10 mouse cellular contexts compared by ENCODE assay signal in the genomic region with DNA sequence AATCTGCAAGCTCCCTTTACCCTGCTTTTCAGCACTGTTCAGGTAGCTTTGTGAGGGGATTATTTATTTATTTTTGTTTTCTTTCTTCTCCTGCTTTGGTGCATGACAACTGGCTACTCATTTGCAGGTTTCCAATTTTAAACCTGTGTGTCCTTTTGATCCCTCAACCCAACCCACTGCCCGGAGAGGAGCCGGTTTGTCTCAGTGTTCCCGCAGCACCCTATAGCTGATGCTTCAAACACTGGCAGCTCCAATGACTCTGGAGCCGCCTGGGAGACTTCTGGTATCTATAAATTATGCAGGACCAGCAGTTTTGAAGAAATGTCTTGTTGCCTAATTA. TPM values are rescaled to one million over a fixed set of nuclear protein-coding genes. Genes with fewer than 3 reads are reported as not detected.
DNase-seq lines count a peak whose midpoint lies in the region; ATAC-seq and TF ChIP-seq lines count a peak whose summit lies in the region.
"Had no signal": no experiment of that assay in that cellular context is flagged by ENCODE, and none has a peak within 500 bp of the region (broad histone marks: within the 10 kb centered on the region; RNA-seq: fewer than 3 reads in every experiment).

No protein-coding gene starts in this region.

- WGBS in forebrain, embryonic 10.5 days: 91% methylated on average over 4 of the region's 4 CpGs
- 89% methylated on average over 4 of the region's 4 CpGs for WGBS in forebrain, embryonic 14.5 days
- WGBS in embryonic facial prominence, embryonic 13.5 days: 90% methylated on average over 4 of the region's 4 CpGs
- 64% methylated on average over 4 of the region's 4 CpGs for WGBS in liver, postnatal 0 days (ENCODE audit: insufficient replicate concordance)

- H3K4me3 ChIP-seq in forebrain, embryonic 10.5 days: no peak overlapping the region
- no peak overlapping the region for H3K4me3 ChIP-seq in forebrain, embryonic 14.5 days (ENCODE audit: low read depth, low read length)
- no peak overlapping the region for H3K4me3 ChIP-seq in embryonic facial prominence, embryonic 13.5 days
- no peak overlapping the region for H3K4me3 ChIP-seq in liver, postnatal 0 days (ENCODE audit: low read depth, low read length)
- H3K4me3 ChIP-seq: myocyte had no signal

- peaks cover 50% of the 10 kb centered on the region for H3K4me1 ChIP-seq in forebrain, embryonic 10.5 days
- peaks cover 8% of the 10 kb centered on the region for H3K4me1 ChIP-seq in forebrain, embryonic 14.5 days (ENCODE audit: control insufficient read depth, insufficient read depth, low read length)
- peaks cover 40% of the 10 kb centered on the region for H3K4me1 ChIP-seq in embryonic facial prominence, embryonic 13.5 days
- H3K4me1 ChIP-seq in liver, postnatal 0 days (ENCODE audit: insufficient read depth): peaks cover 40% of the 10 kb centered on the region

- ATAC-seq in forebrain, embryonic 14.5 days: no peak
- ATAC-seq in embryonic facial prominence, embryonic 13.5 days (ENCODE audit: insufficient number of reproducible peaks, insufficient read depth, low FRiP score, low TSS enrichment, low read depth): no peak
- no peak for ATAC-seq in liver, postnatal 0 days
- ATAC-seq in activated CD4-positive, CD25-positive, alpha-beta regulatory T cell, adult 4 months: no peak

- peaks cover 11% of the 10 kb centered on the region; the same call in 1 of the 2 replicates for H3K9me3 ChIP-seq in forebrain, embryonic 10.5 days
- H3K9me3 ChIP-seq in forebrain, embryonic 14.5 days (replicated peaks; ENCODE audit: control insufficient read depth, low read length): no peaks in the 10 kb centered on the region
- peaks cover 3% of the 10 kb centered on the region; the same call in 1 of the 2 replicates for H3K9me3 ChIP-seq in embryonic facial prominence, embryonic 13.5 days
- no peaks in the 10 kb centered on the region for H3K9me3 ChIP-seq in liver, postnatal 0 days (ENCODE audit: low read length)

- no peak for TF ChIP-seq EP300 in liver, postnatal 0 days (IDR thresholded peaks at IDR 0.05; ENCODE audit: low read depth)

- H3K27ac ChIP-seq in forebrain, embryonic 10.5 days: 0 out of 2 replicates have a peak overlapping the region, but pooled peaks have one; percentile 60
- H3K27ac ChIP-seq in forebrain, embryonic 14.5 days (ENCODE audit: low read depth, low read length): no peak overlapping the region
- peak overlapping the region; percentile 74 for H3K27ac ChIP-seq in embryonic facial prominence, embryonic 13.5 days
- H3K27ac ChIP-seq in liver, postnatal 0 days (ENCODE audit: low read depth): peak overlapping the region; percentile 62

- H3K27me3 ChIP-seq in forebrain, embryonic 10.5 days (ENCODE audit: poor library complexity, severe bottlenecking): peaks cover 22% of the 10 kb centered on the region
- no peaks in the 10 kb centered on the region for H3K27me3 ChIP-seq in forebrain, embryonic 14.5 days (replicated peaks; ENCODE audit: control insufficient read depth, insufficient read depth, low read length)
- no peaks in the 10 kb centered on the region for H3K27me3 ChIP-seq in embryonic facial prominence, embryonic 13.5 days
- no peaks in the 10 kb centered on the region for H3K27me3 ChIP-seq in liver, postnatal 0 days (ENCODE audit: insufficient read depth, low read length)

- H3K36me3 ChIP-seq in forebrain, embryonic 10.5 days (replicated peaks): peaks cover 49% of the 10 kb centered on the region
- peaks cover 52% of the 10 kb centered on the region for H3K36me3 ChIP-seq in forebrain, embryonic 14.5 days (ENCODE audit: control insufficient read depth, insufficient read depth, low read length)
- H3K36me3 ChIP-seq in embryonic facial prominence, embryonic 13.5 days: peaks cover 36% of the 10 kb centered on the region
- H3K36me3 ChIP-seq in liver, postnatal 0 days (replicated peaks; ENCODE audit: insufficient read depth, low read length): peaks cover 9% of the 10 kb centered on the region; the same call in 1 of the 2 replicates

- DNase-seq in forebrain, embryonic 10.5 days (ENCODE audit: extremely low spot score, low spot score): no peak
- no peak for DNase-seq in forebrain, embryonic 14.5 days (ENCODE audit: low spot score)
- peak; percentile 73 for DNase-seq in kidney, adult 9 months
- DNase-seq in kidney, postnatal 10 days: no peak
- no peak for DNase-seq in liver, postnatal 0 days
- DNase-seq in right cerebral cortex, postnatal 36 days (ENCODE audit: low spot score in 2 of 2): no peak
- DNase-seq: right cerebral cortex, postnatal 4 days had no signal

- TF ChIP-seq CTCF in liver, postnatal 0 days (IDR thresholded peaks at IDR 0.05; ENCODE audit: low read depth): no peak

- H3K9ac ChIP-seq in forebrain, embryonic 14.5 days (ENCODE audit: low read length): no peak overlapping the region
- no peak overlapping the region for H3K9ac ChIP-seq in embryonic facial prominence, embryonic 13.5 days
- no peak overlapping the region for H3K9ac ChIP-seq in liver, postnatal 0 days (replicated peaks)

- H3K4me2 ChIP-seq in forebrain, embryonic 14.5 days (ENCODE audit: low read length): no peak overlapping the region
- no peak overlapping the region for H3K4me2 ChIP-seq in embryonic facial prominence, embryonic 13.5 days
- peak overlapping the region; percentile 23; the same call in 1 of the 2 replicates for H3K4me2 ChIP-seq in liver, postnatal 0 days (ENCODE audit: low read depth, low read length)

RNA-seq across cellular contexts. Expression of a gene that starts 16.6 kb away (rescaled TPM):
- polyA plus RNA-seq in forebrain, embryonic 10.5 days (2016; fragmentation: Nextera tagmentation; extraction: Ambion mirVana): 15.7 and 15.8 TPM in 2 replicates
- polyA plus RNA-seq in forebrain, embryonic 14.5 days (2014; fragmentation: Nextera tagmentation; extraction: Ambion mirVana): 49.5 and 52.2 TPM in 2 replicates
- 23.7 and 25.8 TPM in 2 replicates for polyA plus RNA-seq in embryonic facial prominence, embryonic 13.5 days (2015; fragmentation: Nextera tagmentation; extraction: Ambion mirVana)
- polyA plus RNA-seq in liver, postnatal 0 days (2015; fragmentation: Nextera tagmentation; extraction: Ambion mirVana): 7.8 and 8.1 TPM in 2 replicates
- 1 to 10 TPM; 1.4 to 2.3 TPM for polyA plus RNA-seq in activated CD4-positive, CD25-positive, alpha-beta regulatory T cell, adult 4 months (2017; shearing (Covaris generic))
